Comparison of ENCODE assay signal across 18 mouse cellular contexts in genomic region chr8:3327056-3327455, GRCm38 (mm10). TPM values are rescaled to one million over a fixed set of nuclear protein-coding genes. Genes with fewer than 3 reads are reported as not detected.
"Had no signal": no experiment of that assay in that cellular context is flagged by ENCODE, and none has a peak within 500 bp of the region (broad histone marks: within the 10 kb centered on the region; RNA-seq: fewer than 3 reads in every experiment).

No protein-coding gene starts in this region.

- H3K27me3 ChIP-seq: limb, embryonic 13.5 days; midbrain, embryonic 13.5 days; neural tube, embryonic 13.5 days had no signal

- DNase-seq: liver, postnatal 0 days; retina, postnatal 1 day had no signal

- H3K4me3 ChIP-seq: limb, embryonic 10.5 days; limb, embryonic 13.5 days; midbrain, embryonic 13.5 days; myocyte; neural tube, embryonic 13.5 days had no signal

- H3K36me3 ChIP-seq: limb, embryonic 10.5 days; limb, embryonic 13.5 days; midbrain, embryonic 13.5 days; neural tube, embryonic 13.5 days had no signal

- H3K27ac ChIP-seq: kidney, postnatal 0 days; limb, embryonic 10.5 days; limb, embryonic 13.5 days; liver, embryonic 14.5 days; macrophage; midbrain, embryonic 13.5 days; neural tube, embryonic 13.5 days had no signal

- H3K4me1 ChIP-seq: limb, embryonic 10.5 days; limb, embryonic 13.5 days; midbrain, embryonic 13.5 days; neural tube, embryonic 13.5 days had no signal

- H3K9ac ChIP-seq: limb, embryonic 13.5 days; liver, embryonic 14.5 days; liver, postnatal 0 days; lung, embryonic 14.5 days; midbrain, embryonic 13.5 days; neural tube, embryonic 13.5 days had no signal

- H3K4me2 ChIP-seq: limb, embryonic 13.5 days; lung, embryonic 14.5 days; midbrain, embryonic 13.5 days; neural tube, embryonic 13.5 days had no signal

- H3K9me3 ChIP-seq: limb, embryonic 10.5 days; limb, embryonic 13.5 days; midbrain, embryonic 13.5 days; neural tube, embryonic 13.5 days had no signal

- ATAC-seq: intestine, postnatal 0 days; midbrain, embryonic 13.5 days; midbrain, embryonic 16.5 days had no signal

RNA-seq across cellular contexts. Expression of gene A430078G23Rik, which starts 26.2 kb away (rescaled TPM):
- total RNA-seq: layer of hippocampus, adult 8-10 months; left cerebral cortex, adult 8-10 months; left cerebral cortex, postnatal 25 days had no signal
- polyA plus RNA-seq: intestine, embryonic 14.5 days; kidney, embryonic 14.5 days; limb, embryonic 10.5 days; midbrain, embryonic 13.5 days; midbrain, embryonic 16.5 days; myocyte; neural tube, embryonic 13.5 days had no signal
